Mouse (Mus musculus) lung, adult 18-20 months (tissue): ENCODE data around the gene Thap3.

Source experiments
- DNase-seq, 2 experiments: peaks; one replicate each; pipeline ENCODE4 v3.0.0; 2022; ENCODE audit warnings: mixed read lengths in 2 of 2

The Thap3 gene

DNA sequence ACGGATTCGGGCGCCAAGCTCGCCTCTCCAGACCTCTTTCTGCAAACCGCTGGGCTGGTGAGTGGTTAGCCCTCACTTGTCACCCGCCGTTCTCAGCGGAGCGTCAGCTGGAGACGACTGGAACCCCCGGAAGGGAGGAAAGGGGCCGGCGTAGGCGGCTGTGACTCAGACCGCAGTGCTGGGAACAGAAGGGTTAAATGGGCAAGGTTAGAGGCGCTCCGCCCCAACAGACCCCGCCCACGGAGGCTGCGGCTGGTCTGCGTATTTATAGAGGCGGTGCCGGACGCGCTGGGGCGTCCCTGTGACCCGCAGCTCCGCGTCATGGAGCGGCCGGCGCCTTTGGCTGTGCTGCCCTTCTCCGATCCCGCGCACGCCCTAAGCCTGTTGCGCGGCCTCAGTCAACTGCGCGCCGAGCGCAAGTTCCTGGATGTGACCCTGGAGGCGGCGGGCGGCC is 19.9 kb upstream of the Thap3 start, which contains the start of gene Klhl21:
Gene Klhl21, plus strand, starts transcription at position 182 of the 454 bp plus-strand sequence.
- peak; percentile 96 to 97 for DNase-seq

DNA sequence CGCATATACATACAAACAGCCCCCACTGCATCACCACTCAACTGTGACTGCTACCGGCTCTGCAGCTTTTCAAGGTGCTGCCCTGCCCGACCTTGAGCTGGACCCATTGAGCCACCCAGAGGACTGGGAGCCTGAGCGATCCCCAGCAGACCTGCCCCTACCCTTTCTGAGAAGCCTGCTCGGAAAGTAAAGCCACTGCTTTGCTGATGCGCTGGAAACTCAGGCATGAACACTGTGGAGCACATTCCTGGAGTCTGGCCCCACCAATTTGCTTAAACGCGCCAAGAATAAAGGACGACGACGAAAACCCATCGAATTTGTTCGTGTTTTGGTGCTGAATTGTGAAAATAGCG is 19.3 kb upstream of the Thap3 start:
- DNase-seq: peak; percentile 38 to 41

DNA sequence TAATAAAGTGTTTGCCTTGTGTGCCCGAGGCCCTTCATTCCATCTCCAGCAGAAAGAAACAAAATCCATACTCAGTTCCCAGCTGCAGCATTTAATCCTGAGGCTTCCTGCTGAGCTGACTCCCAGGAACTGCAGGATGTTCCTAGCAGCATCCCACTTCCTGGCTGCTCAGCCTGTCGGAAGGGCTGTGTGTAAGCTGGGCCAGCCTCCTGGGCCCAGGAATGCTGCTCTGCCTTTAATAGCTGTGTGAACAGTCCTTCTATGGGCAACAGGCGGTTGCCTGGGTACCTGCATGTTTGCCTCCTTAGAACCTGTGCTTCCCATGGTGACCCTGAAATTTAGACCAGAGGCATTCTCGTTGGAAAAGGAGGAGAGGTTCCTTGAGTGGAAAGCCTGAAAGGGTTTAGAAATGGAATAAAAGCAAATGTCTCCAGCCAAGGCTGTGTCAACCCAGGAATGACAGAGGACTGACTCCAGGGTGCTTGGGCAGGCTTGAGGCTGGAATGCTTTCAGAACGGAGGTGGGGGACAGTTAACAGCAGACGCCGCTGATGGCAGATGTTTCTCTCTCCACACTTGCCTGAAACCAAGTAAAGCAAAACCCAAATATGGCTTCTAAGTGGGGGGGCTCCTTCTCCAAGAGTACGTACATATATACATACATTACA is 18.8 kb upstream of the Thap3 start:
- peak; percentile 56 to 72 for DNase-seq

DNA sequence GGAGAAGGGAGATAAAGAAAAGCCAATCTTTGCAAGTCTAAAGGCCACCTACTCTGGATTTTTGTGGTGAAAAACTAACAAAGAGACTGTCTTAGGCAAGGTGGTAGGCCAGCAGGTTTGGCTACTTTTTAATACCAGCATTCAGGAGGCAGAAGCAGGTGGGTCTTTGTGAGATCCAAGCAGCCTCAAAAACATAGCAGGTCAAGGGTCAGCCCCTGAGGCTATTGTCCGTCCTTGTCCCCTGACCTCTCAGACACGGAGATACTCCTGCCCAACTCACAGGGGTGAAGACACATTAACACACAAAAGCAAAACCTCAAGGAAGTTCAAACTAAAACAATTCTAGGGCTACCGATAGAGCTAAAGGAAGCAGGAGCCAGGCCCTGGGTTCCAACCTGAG is 18.0 kb upstream of the Thap3 start:
- DNase-seq: no peak

DNA sequence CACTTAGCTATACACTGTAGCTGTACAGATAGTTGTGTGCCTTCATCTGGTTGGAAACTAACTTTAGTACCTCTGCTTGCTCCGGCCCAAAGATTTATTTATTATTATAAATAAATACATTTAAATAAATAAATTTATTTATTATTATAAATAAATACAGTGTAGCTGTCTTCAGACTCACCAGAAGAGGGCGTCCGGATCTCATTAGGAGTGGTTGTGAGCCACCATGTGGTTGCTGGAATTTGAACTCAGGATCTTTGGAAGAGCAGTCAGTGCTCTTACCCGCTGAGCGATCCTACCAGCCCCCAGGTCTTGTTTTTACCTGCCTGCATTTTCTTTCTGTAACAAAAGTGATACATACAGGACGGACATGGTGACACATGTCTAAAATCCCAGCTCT is 17.3 kb upstream of the Thap3 start:
- no peak for DNase-seq

DNA sequence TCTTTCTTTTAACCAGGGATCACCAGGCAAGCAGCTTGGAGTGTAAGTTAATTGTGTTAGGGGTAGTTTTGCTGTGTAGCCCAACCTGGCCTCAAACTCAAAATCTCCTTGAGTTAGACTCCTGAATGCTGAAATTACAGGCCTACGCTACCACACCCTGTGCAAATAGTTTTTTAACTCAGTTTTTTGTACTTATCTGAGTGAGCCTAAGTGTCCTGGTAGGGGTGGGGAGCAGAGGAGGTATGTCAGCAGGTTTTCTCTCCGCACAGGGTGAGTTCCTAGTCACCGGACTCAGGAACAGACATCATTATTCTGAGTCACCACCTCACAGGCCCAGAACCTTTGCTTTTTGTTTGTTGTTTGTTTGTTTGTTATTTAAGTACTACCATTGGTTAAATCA is 13.3 kb upstream of the Thap3 start:
- no peak for DNase-seq

DNA sequence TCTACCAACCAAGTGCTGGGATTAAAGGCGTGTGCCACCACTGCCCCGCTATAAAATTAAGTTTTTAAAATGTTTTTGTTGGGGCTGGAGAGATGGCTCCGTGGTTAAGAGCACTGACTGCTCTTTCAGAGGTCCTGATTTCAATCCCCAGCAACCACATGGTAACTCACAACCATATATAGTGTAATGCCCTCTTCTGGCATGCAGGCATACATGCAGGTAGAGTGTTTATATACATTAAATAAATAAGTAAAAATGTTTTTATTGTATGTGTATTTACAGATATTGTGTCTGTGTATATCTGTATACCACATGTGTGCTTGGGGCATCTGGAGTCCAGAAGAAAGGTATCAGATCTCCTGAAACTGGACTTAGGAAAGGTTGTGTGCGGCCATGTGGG is 12.5 kb upstream of the Thap3 start:
- no peak for DNase-seq

DNA sequence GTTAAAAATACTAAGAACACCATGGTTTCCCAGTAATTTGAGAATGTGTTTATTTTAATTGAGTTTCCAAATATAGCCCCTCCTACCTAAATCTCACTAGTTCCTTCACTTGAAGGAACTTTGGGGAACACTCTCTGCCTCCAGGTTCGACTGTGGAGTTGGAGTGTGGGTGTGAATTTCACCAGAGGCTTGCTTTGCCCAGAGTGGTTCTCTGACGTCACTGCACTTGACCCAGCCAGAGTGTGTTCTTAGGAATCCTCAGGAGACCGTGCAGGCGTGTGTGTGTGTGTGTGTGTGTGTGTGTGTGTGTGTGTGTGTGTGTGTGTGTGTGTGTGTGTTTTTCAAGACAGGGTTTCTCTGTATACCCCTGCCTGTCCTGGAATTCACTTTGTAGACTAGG is 12.1 kb upstream of the Thap3 start:
- DNase-seq: peak; percentile 81 to 89

DNA sequence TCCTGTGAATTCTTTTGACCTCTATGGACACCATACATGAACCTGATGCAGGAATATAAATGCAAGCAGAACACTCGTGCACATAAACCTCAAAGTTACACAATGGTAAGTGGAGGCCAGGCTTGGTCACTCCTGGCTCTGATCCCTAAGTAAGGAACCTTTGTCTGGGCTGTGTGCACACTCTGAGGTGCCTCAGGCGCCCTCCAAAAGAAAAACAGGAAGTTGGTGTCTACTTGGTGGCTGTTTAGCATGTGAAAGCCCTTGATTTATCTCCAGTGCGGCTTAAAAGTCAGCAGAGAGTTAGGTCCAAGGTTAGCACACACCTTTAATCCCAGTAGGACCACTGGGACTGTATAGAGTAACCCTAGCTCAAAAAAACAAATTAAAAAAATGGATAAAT is 10.7 kb upstream of the Thap3 start:
- no peak for DNase-seq

DNA sequence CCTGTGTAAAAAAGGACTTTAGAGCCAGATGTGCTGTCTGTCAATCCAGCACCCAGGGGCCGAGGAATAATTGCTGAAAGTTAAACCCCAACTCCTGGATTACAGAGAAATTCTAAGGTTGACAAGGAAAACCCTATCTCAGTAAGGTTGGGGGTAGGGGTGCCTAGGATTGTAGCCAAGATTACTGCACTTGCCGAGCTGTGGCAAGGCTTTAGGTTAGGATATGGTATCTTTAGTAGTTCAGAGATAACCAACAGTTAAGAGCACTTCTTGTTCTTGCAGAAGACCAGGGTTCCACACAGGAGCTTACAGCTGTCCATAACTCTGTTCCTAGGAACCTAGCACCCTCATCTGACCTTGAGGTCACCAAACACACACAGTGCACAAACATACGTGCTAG is 8.9 kb upstream of the Thap3 start:
- no peak for DNase-seq

DNA sequence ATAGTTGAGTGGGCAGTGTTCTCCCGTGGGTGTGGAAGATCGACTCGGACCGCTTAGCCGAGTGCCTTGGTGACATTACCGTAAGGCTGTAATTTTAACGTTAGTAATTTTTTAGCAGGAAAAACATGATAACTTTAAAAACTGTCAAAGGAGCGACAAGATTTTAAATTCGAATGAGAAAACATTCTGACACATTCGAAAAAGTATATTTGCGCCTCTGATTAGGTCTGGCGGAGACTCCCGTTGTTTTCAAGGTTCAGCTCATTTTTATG is 8.1 kb upstream of the Thap3 start:
- no peak for DNase-seq

DNA sequence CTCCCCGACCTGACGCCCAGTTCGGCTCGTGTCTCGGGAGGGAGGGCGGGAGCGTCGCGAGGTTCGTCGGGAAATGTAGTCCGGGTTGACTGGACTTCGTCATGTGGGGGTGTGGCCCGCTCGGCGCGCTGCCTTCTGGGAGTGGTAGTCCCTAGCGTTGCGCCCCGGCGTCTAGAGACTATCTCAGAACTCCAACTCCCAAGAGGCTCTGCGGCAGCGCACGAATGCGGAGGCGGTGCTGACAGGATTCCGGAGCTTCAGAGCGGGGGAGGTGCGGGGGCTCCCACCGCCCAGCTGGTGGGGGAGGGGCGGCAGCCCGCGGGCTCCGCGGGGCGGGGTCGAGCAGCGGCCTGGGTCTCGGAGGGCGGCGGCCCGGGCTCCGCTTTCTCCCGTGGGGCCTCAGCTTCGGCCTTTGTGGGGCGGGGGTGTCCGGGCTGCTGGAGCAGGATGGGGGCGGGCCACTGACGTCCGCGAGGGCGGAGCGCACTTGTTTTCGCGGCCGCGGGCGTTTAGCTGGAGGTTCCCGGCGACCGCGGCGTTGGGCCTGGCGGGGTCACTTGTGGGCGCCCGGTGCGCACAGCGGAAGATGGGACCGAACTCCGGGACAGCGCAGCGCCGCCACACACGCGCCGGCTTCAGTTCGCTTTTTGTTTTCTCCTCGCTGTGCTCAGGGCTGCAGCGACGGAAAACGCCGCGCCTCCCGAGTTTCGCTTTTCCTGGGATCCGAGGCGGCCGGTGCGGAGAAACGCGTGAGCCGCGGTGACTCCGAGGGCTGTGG is 7.6 kb upstream of the Thap3 start, which contains the start of gene Phf13:
Gene Phf13, minus strand, starts transcription at position 86 of the 778 bp plus-strand sequence.
- DNase-seq: peak; percentile 99

DNA sequence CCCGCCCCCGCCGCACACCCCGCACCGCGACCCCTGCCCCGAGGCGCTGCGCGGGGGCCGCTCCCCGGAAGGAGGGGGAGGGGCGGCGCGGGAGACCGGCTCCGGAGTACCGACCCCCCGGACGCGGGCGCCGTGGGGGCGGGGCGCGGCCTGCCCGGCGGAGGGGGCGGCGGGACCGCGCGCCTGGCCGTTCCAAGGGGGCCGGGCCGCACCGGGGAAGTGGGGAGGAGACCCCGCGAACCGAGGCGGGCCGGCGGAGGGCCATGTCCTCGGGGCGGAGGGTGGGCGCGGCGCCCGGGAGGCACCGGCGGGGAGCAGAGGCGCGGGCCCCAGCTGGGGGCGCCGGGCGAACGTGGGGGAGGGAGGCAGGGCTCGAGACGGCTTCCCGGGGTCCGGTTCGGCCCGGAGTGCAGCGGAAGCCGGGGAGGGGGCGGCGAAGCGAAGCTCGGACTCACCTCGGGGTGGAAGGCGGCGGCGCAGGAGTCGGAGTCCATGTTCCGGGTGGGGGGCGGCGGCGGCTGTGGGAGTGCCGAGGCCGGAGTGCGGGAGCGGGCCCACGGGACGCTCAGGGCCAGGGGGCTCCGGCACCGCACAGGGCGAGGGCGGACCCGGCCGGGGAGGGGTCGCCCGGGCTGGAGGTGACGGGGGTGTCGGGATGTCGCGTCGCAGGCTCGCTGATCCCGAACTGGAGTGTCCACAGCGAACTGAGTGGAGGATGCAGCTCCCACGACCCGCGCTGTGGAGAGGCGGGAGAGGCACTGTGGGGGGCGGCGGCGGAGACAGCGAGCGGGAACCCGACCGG is 6.8 kb upstream of the Thap3 start:
- DNase-seq: peak in 1 of 2 experiments; percentile 14

DNA sequence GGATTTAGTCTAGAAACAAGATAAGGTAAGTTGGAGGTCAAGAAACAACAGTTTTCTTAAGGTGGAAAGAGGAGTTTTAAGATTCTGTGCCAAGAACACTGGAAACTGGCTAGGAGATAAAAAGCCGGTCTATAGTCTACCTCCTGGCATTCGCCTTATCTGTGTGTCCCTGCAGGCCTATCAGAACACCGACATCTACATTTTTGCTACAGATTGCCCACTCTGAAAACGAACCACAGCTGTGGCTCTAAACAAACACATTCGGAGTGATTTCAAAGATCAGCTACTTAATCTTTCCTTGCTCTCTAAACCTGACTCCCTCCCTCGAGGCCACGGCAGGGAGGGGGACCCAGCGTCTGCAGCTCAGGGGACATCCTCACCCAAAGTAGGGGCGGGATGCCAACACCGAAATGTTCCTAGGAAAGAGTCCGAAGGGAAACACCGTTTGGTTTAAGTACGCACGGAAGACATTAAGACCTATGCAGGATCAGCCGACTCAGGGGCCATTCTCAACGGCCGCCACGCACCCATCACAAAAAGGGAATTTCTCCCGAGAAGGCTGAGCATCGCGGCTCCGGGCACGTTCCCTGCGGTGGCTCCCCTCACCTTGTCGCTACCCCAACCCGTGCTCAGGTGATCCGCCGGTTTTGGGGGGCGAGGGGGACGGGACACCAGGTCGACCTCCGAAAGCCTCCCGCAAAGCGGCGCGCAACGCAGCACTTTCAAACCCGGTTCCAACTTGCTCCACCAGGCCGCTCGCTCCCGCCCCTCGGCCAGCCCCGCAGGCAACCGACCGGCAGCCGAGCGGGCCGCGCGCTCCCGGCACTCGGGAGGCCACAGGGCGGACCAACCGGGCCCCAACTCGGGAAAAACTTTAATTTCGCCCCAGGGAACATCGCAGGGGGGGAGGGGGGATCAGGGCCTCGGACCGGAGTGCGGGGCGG is 5.7 kb upstream of the Thap3 start:
- DNase-seq: peak in 1 of 2 experiments; percentile 27

DNA sequence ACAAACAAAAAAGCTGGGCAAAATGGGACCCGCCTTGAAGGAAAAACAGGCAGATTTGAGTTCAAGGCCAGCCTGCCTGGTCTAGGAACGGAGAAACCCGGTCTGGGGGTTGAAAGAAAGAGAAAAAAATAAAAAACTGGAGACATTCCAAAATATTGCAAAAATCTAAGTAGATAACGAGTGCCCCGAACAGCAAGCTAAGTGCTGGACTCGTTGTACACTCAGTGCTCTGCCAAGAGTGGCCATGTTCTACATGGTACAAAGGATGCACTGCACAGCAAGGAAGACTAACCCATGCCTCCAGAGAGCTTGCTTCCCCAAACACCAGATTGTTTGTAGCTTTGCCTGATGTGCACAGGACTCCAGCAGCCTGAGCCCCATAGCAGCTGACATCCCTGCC is 4.2 kb upstream of the Thap3 start:
- no peak for DNase-seq

DNA sequence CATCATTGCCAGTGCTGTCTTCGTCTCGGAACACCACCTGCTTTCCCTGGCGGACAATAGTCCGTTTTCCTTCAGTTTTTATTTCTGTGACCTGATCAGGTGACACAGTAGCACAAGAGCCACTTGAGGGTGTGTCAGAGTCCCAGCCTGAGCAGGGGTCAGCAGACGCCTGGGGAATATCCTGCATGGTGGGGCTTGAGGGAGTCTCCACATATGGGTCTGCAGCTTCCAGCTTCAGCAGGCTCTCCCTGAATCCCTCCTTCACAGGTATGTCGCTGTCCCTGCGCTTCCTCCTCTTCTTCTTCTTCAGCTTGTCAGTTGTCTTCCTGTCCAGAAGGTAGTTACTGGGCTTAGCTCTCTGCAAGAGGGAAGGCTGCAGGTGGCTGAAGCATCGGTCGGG is 3.3 kb upstream of the Thap3 start:
- no peak for DNase-seq

DNA sequence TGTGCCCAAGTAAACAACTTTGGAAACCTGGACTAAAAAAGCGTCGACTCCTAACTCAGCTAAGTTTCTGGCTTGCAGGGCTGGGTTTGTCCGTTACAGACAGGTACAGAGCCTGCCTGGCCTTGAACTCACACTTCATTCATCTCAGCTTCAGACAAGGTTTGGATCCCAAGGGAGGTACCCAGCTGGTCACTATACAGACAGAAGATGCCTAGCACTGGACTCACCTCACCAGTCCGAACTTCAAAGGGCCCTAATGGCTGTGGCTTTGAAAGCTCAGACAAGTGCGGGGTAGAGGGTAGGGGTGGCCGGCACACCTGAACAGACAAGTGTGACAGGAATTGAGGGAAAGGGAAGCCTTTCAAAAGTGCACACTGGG is 302 bp upstream of the Thap3 start:
- no peak for DNase-seq

DNA sequence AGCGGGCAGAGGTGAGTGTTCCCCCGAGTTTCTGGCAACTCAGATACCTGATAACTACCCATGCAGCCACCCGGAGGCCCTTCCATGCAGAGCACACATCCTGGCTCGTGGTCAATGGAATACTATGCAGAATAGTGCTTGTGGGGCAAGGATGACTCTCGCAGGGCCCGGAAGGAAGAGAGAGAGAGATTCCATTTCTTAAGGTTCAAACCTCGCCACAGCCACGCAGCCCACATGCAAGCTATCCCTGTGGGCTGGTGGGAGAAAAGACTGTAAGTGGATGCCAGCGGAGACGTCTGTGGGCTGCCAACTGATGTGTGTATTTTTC is 819 bp downstream of the Thap3 start:
- DNase-seq: no peak

DNA sequence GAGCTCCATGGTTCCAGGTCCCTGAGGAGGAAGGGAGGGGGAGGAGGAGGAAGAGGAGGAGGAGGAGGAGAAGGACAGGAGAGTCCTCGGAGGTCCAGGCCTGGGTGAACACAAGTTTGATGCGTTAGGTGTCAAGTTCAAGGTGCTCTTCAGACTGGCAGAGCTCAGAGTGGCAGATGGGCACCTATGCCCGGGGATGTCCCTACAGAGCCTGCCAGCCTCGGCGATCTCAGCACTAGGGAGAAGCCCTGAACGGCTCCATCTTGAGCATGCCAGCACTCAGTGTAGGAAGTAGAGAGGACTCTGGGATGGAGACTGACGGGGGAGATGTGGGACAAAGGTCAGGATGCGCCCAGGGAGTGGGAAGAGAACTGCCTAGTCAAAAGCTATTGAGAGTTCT is 2.1 kb downstream of the Thap3 start:
- DNase-seq: no peak

DNA sequence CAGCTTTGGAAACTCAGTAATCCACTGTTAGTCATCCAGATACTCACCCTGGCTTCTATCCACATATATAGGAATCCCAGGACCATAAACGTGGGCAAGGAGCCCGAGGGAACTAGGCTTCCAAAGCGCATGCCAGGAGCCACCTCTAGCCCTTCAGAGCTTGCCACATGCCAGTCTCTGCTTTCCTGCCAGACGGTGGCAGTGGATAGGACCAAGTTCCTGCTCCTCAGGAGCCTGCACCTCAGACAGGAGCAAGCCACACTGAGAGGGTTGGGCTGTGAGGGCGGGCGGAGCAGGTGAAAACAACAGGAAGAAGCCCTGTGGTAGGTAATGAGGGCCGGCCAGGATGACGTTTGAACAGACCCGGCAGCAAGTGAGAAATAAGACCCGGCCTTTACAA is 2.9 kb downstream of the Thap3 start:
- DNase-seq: peak; percentile 51 to 68

DNA sequence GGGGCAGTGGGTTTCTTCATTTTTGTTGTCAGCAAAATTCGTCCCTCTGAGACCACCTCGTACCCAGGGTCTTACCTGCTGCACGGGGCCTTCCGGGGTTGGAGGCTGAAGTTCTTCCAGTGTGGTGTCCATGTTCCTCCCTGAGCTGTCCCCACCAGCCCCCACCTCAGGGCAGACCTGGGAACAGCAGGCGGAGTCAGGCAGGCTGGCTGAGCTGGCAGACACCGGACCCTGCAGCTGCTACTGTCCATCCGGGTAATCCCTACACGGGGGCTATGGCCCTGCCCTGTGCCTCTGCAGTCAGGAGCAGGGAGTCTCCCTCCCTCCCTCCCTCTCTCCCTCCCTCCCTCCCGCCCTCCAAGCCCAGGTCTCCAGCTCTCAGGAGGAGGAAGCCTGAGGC is 5.2 kb downstream of the Thap3 start:
- DNase-seq: no peak

DNA sequence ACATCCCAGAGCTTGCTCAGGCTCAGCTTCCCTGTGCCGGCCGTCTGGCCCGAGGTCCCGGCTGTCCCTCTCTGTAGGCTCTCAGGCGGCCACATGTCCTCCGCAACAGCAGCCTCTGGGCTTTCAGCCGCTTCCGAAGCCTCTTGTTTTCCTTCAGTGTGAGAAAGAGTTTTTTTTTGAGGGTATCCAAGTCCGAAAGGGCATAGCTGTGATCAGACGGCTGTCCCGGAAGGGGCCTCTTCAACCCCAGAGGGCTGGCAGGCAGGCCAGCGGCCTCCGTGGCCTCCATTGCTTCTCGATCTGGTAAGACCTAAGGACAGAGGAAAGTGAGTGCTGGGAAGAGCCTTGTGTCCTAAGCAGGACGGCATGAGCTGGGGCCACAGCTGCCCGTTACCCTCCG is 5.8 kb downstream of the Thap3 start:
- no peak for DNase-seq

DNA sequence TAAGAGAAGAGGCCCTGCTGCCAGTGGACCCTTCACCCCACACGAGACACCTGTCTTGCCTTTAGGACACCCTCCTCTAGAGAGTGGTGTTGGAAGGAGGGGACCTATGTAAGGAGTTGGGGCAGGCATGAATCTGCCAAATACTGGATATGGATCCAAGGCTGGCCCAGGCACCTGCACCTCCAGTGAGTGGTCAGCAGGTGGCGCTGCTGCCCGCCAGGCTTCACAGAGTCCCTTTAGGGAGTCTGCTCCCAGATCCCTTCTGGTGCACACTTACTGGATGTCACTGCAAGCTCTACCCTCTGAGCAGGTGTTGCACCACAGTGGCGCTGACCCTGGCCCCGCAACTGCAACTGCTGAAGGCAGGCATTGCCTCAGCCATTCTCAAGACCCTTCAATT is 7.4 kb downstream of the Thap3 start:
- DNase-seq: peak; percentile 75 to 82
